Mouse (Mus musculus): ENCODE data around the gene Defb20.

DNA sequence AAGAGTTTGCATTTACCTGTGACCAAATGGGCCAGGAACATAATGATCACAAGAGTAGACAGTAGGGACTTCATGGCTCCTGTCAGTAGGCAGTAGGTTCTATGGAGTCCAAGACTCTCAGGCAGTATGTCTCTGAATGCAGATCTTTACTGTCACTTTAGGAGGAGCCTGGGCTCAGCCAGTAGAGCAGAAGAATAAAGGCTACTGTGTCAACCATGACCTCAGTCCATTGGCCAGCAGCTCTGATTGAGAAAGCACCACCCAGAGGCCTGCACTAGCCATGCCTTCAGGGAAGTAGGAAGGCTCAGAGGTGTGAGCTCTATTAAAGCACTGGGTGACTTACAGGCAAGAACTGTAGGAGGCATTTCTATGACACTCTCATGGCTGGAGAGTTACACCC, 13.2 kb downstream of the Defb20 start, which contains the start of gene Defb22:
- no peak for TF ChIP-seq POLR2A (IDR thresholded peaks at IDR 0.05; ENCODE audit: insufficient read depth, low read depth, low read length)
- no peak for TF ChIP-seq CTCF (IDR thresholded peaks at IDR 0.05; ENCODE audit: insufficient read depth, low read depth, low read length)
